Mouse (Mus musculus) monocyte, adult 5-6 weeks (primary cell): Measurements from ENCODE around the gene Tet3. TPM values are rescaled to one million over a fixed set of nuclear protein-coding genes. Genes with fewer than 3 reads are reported as not detected.

Experiments
- ATAC-seq: fragments of 153-309, 156-312 bp; replicated peaks from 2 replicates; pipeline ENCODE4 v1.8.0; 2017; ENCODE audit warnings: mild to moderate bottlenecking; ENCODE audit not compliant: low TSS enrichment, insufficient number of reproducible peaks, severe bottlenecking, poor library complexity, low FRiP score
- total RNA-seq: library from RNA; stranded (forward); fragments of 200-1000, 200-491, 200-594 nt; gene quantifications from 3 replicates; pipeline ENCODE4 v1.2.3, GENCODE M21; 2017

Gene Tet3
- total RNA-seq, 1 experiment from 2014 or later: 11.6 TPM

DNA sequence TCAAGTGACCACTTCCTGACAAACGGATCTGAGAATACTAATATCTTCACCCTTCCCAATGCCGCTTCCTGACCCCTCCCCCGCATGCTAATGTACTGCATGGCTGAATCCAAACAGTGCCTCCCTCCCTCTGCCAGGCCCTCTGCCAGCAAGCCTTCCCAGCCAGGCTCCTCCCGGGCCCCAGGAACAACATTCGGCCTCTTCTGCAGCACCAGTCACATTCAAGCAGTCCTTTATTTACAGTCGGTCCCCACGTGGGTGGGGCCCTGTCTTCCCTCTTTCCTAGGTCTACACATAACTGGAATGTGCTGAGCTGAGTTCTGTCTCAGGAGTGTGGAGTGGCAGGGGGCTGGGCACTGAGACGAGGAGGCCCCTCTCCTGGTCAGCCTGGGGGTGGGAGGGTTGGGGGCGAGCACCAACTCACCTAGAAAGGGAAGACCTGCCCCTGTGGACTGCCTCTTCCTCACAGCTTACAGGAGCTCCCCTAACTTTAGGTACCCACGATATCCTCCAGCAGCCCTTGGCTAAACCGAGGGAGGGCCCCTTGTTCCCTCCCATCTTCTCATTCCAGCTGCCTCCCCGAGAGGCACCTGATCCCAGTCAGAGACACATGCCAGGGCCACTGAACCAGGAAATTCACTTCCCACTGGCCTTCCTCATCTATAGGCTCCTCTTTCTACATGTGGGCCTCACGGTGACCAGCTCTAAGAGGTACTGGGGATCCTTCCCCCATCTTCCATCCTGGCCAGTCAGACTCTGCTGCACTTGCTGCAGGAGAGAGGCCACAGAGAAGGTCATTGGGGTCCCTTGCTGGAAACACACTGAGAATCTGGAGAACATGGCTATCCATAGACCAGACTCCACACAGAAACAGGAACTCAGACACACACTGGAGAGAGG is 15.2 kb downstream of the Tet3 start:
- ATAC-seq: no peak

DNA sequence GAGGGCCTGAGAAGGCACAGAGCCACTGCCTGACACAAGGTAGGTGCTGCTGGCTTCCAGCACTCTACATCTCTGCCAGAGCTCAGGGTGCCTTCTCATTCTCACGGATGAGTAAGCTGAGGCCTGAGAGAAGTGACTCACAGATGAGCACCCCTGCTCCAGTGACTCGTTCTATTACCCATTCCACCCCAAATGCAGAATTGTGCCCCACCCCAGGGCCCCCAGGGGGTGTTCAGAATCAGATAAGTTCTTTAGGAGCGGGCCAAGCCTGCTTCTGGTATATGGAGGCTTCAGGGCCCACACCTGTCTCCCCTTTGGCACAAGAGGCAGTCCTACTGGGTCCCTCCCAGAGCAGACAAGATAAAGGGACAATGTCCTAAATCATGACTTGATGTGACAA is 16.2 kb downstream of the Tet3 start:
- no peak for ATAC-seq

DNA sequence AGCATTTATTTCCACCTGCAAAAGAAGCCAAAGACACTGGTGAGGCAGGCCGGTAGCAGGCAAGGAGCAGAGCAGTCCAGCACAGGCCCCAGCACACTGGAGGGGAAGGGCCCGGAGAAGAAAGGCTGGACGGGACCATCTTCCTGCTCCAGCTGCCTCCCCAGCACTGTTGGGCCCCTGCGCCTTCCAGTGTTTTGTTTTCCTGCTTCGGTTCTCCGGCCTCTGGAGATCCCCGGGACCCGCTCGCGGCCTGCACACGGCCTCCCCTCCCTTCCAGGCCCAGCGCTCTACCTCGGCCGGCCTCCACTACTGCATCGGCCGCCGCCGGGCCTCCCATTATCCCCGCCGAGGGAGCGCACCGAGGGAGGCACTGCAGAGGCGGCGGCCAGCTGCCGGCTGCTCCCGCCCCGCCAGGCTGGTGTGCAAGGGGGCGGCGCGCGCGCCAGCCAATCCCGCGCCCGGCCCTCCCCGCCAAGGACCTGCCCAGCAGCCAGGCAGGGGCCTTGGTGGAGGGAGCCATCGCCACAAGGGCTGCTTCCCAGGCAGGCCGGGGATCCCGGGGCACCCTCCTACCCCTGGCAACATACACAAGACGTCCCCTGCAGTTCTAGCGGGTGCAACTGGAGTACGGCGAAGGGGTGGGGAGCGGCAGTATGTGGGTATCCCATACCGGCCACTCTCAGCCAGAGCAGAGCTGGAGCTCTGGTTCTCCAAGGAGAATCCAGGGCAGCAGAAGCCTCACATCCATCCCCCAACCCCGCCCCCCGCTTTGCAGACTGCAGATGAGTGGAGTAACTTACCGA is 17.4 kb downstream of the Tet3 start:
- peak; percentile 55 for ATAC-seq

DNA sequence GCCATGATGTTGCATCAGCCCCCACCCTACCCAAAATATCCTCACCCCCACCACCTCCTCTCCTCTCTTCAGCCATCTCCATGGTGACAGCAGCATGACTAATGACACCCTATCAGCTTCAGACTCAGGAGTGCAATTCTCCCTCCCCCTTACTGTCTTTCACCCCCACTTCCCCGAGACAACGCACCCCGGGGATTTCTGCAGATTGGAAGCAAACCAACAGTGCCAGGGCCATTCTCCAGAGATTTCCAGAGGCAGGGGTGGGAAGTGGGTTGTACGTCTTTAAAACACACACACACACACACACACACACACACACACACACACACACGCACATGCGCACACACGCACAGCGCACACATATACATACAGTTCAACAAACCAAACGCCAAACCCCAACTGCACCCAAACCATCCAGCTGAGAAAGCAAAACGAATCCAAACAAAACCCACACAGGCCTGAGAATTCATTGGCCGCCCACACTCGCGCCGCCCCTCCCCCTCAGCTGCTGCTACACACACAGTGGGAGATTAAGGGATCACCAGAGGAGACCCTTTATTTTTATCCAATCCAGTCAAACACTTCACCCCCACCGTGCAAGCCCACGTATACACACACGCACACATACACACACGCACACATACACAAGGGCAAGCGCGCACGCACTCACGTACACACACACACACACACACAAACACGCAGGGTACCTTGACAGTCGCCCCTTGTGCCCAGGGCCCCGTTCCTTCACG is 18.2 kb downstream of the Tet3 start:
- no peak for ATAC-seq

DNA sequence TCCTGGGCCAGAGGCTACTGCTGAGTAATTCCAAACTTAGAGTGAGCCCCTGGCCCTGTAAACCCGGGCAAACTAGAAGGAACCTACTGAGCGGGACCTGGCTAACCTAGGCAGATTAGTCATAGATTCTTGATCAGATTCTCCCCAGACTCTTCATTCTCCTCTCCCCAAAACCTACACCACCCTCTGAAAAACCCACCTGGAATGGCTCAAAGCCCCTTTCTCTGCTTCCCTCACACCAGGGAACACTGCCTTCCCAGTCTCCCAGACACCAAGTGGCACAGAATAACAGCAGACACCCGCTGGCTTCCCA is 18.7 kb downstream of the Tet3 start:
- no peak for ATAC-seq

DNA sequence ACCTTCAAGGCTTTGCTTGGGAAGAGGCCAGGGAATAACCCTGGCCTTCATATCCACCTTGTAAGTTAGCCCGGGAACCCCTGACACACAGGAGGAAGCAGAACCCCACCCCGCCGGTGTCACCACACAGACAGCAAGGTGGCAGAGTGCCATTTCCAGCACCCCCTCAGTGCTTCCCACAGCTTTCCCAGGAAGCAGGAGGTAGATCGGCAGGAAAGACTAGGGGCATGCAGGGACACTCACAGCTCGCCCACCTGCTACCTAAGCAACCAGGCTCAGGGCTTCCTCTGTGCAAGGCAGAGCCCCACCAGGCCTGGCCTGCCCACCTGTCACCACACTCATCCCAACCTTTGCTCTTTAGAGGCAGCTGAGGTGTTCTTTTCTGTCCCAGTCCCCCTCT is 19.1 kb downstream of the Tet3 start:
- no peak for ATAC-seq

DNA sequence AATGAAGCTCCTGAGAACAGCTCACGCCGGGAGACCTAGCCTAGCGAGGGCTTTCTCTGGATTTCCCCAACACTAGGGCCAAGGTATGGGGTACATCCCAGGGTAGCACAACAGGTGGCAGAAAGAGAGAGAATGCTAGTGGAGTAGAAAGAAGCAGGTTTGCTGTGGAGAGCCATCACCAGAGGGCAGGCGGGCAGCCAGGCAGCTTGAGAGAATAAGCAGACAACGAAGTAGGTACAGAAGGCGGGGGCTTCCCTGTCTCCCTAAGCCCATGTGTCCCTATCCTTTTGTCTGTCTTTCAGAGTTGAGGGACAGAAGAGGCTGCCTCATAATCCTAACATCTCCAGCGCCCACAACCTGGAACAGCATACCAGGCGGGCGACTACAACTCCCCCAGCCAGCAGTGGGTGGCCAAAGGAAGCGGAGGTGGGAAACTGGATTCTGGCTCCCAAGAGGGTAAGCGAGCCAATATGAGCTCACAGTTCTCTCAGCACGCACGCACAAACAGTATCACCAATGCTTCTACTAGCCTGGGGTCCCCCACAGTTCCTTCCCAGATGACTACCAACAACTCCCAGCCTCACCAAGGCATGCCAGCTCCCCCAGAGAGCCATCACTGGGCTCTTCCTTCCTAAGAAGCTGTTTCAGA is 19.6 kb downstream of the Tet3 start:
- no peak for ATAC-seq

DNA sequence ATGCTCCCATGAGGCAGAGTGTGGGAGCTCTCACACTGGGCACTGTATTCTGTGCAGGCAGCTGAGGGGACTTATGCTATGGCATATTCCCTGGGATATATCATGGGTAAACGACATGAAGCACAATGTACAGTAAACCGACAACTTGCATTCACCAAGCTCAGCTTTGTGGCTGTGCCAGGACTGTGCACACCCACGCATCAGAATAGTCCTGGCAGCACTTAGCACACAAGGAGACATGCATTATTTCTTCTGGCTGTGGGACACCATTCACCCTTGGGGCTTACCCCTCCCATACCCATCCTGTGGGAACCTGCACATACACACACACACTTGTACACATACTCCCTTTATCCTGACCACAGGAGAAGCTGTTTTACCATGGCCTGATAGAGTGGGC is 20.3 kb downstream of the Tet3 start:
- no peak for ATAC-seq

DNA sequence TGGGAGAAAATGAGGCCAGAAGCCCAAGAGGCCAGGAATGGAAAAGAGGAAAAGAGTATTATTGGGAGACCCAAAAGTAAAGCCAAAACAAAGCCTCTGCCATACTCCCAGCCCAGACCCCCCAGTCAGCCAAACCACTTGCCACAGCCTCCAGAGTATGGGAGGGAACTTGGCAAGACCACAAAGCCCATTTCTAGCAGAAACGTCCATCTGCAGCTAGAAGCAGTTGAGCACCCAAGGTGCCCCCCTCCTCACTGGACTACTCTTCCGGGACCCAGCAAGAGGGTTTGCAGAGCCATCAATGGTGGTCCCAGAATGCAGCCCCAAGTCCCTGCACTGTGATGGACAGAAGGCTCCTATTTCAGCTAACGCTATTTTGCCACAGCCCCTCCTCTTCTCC is 21.1 kb downstream of the Tet3 start:
- no peak for ATAC-seq

DNA sequence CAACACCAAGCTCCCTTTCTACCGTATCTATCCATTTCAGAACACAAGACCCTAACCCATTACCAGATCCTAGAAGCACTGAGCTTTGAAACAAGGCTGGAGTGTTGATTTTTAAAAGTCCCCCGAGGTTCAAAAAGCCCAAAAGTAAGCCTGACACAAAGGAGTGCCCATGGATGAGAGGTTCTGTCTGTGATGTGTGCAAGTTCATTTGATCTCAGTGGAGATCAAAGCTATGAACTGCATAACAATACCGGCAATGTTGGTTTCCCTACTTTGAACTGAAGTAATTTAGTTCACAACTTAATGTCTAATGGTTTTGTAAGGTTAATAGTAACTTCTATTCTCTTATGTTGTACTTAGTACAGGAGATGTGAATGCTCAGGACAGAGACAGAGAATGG is 21.7 kb downstream of the Tet3 start:
- ATAC-seq: no peak

DNA sequence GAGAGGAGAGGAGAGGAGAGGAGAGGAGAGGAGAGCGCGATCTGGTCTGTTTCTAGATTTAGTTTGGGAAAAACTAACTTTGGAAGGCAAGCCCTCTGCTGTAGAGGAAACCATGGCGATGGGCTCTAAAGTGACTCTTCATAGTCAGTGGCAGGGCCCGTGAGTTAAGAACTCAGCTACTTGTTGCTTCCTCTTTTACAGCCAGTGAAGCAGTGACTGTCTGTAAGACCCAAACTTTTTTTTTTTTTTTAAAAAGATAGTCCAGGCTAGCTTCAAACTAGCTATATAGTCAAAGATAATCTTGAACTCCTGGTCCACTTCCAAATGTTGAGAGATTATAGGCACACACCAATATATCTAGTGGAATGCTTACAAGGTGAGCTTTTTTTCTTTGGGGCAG is 22.3 kb downstream of the Tet3 start:
- ATAC-seq: no peak

DNA sequence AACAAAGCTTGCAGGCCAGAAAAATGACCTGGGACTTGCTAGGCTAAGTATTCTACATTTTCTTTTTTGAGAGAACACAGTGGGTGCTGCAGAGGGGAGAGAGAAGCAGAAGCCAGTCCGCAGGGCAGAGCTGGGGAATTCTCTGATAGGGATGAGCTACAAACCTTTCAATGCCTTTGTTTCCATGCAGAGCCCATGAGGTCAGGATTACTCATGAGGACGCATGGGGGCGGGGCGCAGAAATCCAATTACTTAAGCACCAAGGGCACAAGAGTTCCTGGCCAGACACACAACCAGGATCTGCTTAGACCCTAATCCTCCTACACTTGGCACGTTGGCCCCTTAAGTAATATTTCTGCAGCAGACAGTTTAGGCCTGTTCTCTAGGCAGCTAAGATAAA is 23.7 kb downstream of the Tet3 start:
- no peak for ATAC-seq

DNA sequence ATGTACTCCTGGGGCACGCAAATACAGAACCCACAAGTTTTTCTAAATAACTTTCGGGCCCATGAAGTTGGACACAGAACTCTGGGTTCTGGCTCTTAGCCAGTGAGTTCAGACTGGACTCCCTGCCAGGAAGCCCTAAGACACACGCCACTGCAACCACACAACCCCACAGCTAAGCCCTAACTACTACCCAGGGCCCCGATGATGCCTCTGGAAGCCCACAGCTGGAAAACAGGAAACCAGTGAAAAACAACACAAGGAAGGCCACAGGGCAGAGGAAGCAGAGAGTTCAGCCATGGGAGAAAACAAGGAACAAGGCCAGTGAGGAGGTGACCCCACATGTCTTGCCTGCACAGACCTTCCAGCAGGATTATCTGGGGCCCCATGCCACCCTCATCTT is 25.3 kb downstream of the Tet3 start:
- ATAC-seq: no peak

DNA sequence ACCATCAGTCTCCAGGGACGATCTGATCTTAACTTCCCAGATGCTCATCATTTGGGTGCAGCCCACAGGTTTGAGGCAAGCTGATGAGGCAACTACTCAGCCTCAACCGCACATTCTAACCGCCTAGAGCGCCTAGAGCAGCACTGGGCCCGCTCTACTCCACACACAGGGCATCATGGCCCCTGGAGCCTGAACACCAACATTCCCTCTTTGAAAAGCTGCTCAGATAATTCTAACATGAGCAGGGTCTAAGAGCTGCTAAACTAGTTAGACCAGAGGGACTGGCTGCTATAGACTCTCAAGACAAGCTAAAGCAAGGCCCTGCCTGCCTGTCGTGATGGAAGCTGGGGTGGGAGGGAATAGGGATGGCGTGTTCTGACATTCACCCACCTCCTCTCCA is 25.9 kb downstream of the Tet3 start:
- ATAC-seq: no peak

DNA sequence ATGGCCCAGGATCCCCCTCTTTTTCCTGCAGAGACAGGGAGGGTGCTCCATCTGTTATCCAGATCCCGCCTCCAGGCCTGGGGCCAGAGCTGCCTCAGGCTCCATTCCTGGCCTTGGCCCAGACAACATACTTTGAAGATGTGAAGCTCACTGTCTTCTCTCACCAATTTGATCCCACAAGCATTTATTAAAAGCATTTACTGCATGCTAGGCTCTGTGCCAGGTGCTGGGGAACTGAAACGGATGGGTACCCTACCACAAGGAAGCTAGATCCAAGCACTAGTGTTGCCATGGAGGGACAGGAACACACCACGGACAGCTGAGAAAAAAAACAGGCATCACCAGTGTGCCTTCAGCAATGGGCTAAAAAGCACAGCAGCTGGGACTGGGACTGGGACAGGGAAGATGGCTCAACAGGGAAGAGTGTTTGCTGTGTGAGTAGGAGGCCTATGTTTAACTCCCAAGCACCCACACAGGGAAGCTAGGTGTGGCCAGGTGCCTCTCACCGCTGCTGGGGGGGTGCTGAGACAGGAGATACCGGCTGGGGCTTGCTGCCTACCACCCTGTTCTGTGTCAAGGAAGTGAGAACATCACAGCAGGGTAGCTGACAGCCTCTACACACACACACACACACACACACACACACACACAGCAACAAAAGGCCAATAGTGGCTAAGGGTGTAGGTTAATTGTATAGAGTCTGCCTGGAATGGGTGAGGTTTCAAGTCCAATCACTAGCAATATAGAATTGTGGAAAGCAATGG is 30.7 kb downstream of the Tet3 start:
- no peak for ATAC-seq

DNA sequence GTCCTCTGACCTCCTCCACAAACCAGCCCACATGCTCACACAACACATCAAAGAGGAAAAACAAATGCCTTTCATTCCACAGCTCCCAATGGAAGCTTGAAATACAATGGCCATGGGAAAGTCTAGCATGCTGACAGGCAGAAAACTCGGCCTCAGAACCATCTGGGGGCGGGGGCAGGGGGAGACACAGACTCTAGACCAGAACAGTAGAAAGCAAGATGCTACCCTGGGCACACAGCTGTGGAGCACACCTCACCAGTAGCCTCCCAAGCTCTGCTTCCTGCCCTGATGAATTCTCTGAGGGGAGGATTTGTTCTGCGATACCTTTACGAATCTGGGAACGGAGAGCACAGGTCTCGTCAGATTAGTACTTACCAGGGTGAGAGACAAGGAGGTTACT is 31.4 kb downstream of the Tet3 start:
- no peak for ATAC-seq

DNA sequence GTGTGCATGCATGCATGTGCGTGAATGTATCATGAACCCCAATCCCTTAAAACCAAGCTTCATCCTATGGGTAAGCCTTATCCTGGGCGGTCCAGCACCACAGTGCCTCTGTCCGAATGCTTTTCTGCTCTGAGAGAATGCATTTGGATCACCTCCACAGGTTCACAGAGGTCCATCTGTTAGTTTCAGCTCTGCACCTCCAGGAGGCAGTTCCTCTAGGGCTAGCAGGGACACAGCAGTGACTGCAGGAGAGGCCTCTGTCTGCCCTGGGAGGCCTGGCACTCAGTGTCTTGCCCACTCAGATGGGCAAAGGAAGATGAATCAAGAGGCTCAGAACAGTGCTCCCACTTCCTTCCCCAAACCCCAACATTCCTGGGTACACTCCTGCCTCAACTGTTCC is 32.3 kb downstream of the Tet3 start:
- ATAC-seq: no peak

DNA sequence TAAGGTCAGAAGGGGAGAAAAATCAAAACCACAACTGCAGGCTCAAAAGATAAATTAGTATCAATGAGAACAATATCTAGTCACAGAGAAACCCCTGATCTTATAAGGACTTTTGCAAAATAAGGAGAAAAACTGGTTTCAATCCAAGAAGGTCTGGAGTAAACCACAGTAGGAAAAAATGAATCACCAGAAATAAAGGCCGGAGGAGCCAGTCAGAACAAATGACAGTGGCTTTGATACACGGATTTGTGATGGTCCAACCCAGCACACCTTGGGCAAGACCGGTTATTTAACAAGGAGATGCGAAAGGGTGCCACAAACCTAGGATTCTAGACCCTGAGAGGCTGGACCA is 34.9 kb downstream of the Tet3 start:
- ATAC-seq: no peak
